Mouse (Mus musculus) mesoderm, embryonic 11.5 days (tissue): ENCODE data around the gene Sh3pxd2a.

Source experiments
- DNase-seq: peaks from one replicate; pipeline ENCODE4 v3.0.0-alpha.2; 2012; ENCODE audit warnings: low read depth, low spot score

Sh3pxd2a gene

DNA sequence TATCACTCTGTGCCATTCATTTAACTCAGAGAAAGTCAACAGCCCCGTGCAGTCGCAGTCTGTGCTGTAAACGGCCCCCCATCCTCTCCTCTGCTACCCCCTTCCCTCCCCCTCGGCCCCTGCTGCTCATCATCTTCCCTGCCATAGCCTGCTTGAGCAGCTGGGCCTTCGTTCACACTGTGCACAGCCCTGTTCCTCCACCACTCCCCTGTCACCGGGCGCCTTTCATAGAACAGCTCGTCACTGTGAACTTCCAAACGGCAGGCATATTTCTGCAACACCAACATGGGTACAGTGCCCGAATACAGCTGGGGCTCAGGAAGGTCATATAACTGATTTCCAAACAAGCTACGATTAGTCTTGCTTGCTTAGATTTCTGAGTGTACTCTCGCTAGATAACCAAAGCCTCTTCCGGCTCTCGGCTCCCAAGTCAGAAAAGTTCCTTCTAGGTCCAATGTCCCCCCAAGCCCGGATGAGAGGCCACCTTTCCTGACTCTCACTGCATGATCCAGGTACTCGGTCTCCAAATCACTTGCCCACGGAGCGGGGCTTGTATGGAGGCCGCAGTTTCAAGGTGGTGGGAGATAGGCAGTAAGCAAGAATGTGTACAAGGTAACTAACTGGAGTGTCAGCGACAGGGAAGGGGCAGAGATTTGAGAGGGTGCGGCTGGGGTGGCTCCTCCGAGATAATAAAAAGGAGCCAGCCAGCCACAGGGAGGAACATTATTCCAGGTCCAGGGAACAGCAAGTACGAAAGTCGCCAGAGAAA is 125.6 kb downstream of the Sh3pxd2a start:
- no peak for DNase-seq

GRCm38 (mm10) chr19:47337743-47338142 is 126.5 kb downstream of the Sh3pxd2a start:
- DNase-seq: peak; percentile 94

- DNase-seq: no peak
Observed at GRCm38 (mm10) chr19:47337191-47337590, 127.0 kb downstream of the Sh3pxd2a start.

DNA sequence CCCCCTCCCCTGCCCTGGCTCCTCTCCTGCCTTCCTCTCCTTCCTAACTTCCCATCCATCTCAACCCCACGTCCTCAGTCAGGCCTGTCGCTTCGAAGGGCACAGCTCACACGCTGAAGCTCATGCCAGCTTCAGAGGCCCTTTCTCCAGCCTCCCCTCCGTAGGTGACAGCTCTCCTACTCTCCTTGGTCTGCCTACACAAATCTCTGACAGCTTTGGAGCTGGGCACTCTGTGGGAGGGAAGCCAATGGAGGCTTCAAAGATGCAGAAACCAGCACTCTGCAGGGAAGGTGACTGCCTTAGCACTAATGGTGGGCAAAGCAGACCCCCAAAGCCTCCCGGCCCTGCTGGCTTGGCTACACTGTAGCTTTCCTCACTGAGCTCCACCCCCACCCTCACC is 128.9 kb downstream of the Sh3pxd2a start:
- DNase-seq: no peak

DNA sequence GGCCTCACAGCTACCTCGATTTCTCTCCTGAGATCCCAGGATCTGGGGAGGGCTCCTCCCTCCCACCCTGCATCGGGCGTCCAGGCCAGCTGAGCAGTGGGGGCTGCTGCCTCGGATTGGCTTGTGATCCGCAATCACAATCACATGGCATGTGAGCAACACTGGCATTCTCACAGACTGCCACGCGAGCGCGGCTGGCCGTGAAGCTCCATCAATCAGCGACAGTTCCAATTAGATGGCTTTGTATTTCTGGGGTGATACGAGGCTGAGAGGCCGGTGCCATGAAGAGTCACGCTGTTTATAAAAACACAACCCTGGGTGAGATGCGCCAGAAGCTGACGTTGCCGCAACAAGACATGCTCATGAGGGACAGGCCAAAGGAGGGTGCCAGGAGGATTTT is 129.5 kb downstream of the Sh3pxd2a start:
- DNase-seq: no peak

- DNase-seq: peak; percentile 74
Observed at GRCm38 (mm10) chr19:47330743-47331227, 133.4 kb downstream of the Sh3pxd2a start.

DNA sequence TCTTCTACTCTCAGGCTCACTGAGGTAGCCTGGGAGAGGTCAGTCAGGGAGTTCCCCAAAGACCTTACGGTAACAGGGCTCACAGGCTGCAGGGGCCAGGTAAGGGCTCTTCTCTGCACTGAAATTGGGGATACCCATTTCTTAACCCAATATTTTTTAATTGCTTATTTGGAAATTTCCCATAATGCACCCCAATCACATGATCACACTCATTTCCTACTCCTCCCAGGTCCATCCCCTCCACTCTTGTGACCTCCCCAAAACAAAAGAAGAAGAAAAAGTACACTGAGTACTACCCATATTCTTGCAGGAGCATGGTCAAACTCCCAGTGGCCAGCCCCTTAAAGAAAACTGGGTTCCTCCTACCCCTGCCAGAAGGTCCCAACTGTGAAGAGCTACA is 135.1 kb downstream of the Sh3pxd2a start:
- DNase-seq: no peak

DNA sequence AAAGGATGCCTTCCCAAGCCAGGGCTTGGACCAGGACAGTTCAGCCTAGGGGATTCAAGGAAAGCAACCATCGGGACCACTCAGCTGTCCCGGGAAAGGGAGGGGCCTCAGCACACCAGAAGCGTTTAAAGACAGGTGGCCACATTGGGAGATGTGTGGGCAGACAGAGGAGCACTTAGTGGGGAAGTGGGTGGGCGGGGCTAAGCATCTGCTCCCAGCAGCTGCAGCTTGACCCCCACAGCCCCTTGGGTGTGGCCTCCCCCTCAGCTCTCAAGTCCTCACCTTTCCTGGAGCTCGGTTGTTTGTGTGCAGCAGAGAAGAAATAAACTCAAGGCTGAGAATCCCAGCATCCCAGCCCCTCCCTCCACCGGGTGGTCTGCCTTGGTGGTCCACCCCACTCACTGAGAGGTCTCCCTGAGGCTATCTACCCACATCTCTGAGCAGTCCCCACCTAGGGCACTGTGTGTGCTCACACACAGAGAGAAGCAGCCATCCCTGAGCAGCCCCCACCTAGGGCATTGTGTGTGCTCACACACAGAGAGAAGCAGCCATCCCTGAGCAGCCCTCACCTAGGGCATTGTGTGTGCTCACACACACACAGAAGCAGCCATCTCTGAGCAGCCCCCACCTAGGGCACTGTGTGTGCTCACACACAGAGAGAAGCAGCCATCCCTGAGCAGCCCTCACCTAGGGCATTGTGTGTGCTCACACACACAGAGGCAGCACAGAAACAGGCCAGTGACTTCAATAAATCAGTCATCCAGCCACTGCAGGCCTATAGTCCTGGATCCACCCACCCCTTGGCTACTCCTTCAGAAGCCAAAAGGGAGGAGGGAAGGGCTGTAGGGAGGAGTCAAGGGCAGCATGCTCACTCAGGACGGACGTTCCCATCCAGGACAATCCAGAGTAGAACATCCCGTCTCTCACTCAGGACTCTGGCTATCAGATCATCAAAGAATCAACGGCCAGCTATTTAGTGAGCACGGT is 136.0 kb downstream of the Sh3pxd2a start:
- peak; percentile 65 for DNase-seq

DNA sequence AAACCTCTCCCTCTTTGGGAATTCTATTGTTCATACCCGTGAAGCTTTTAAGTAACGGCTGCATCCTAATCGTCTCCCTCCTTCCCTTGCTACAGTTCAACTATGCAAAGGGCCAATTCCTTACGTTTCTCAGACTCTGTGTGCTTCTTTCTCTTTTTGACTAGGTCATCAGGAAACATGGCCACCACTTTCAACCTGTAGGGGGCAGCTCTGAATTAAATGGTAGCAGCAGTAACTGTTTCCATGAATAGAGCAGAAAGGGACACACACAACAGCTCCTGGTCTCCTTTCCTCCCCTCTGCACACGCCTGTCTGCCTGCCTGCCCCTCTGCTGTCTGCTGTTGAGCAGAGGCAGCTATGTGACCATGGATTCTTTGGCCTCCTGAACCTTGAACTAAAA is 138.3 kb downstream of the Sh3pxd2a start:
- DNase-seq: no peak

- no peak for DNase-seq
Observed at GRCm38 (mm10) chr19:47323096-47323849, 140.9 kb downstream of the Sh3pxd2a start.

DNA sequence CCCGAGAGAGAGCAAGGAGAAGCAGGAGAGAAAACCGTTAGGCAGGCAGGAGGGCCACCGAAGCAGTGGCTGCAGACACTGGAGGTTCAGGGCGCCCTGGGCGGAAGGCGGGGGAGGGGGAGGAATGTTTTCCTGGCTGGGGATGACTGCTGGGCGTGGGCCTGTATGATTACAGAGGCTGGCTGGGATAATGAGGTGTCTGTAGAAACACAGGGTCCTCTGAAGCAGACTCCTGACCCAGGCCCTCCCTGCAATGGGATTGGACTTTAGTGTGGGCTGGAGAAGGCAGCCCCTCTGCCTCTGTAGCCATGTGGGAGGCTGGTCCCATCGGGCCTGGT is 143.9 kb downstream of the Sh3pxd2a start:
- DNase-seq: no peak

DNA sequence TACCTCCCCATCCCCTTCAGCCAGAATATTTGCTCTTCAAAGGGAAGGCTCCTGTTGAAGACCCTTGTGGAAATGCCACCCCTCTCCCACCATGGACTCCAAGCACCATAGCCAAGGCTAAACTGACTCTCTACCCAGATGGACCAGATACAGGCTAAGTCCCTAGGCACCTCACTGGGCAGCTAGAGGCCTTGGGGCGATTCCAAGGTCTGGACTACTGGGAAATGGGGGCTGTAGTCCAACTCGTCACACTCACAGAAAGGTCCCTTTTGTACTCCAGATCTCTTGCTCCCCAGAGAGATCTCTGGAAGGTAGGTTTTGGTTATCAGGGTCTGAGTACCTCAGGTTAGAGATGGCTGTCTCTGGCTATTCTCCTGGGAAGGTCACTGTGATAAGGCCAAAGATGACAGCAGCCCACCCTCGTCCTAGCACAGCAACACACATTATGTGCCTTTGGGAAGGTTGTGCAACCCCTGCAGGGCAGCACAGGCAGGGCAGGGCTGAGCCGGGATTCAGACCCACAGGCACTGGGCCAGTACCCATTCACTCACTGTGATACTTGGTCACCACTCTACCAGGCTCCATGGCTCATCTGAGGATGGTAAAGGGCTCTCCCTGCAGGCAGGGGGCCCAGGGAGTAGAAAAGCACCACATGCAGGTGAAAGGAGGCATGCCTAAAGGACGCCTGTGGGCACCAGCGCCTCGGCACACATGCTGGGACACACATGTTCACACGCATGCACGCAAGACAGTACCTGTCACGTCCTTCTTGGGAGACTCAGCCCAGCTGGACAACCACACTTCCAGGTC is 144.5 kb downstream of the Sh3pxd2a start:
- no peak for DNase-seq

DNA sequence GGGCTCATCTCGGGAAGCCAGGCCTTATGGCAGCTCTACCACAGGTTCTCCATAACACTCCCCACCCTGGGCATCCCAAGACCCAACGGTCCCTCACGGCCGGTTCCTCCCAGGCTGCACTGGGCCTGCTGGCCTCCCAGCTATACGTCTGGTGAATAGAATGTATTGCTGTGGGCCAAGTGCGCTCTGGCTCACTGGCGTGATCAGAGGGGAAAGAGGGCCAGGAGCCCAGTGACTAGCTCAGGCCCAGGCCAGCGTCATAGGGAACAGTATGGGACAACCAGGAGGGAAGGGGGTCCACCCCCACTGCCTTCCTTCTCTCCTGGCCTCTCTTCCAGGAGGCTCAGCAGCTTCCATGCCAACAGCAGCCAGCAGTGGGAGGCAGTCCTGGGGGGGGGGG is 145.1 kb downstream of the Sh3pxd2a start:
- DNase-seq: no peak

- DNase-seq: no peak
Observed at GRCm38 (mm10) chr19:47317063-47317938, 146.9 kb downstream of the Sh3pxd2a start.

GRCm38 (mm10) chr19:47316288-47317062 is 147.7 kb downstream of the Sh3pxd2a start:
- no peak for DNase-seq

DNA sequence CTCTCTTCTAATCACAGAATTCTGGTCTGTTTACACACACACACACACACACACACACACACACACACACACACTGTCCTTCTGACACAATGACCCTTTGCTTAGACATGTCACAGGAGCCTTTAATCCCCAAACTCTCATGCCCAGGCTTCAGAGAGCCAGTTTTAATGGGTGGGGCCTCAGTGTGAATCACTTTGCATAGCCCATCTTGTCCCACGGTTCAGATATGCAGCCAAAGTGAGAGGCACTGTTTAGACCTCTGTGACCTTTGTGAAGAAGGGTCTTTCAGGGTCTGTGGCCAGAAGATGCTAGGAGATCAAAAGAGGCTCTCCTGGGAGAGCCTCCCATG is 148.3 kb downstream of the Sh3pxd2a start:
- DNase-seq: no peak

GRCm38 (mm10) chr19:47315091-47315916 is 148.9 kb downstream of the Sh3pxd2a start:
- no peak for DNase-seq
